Mouse (Mus musculus): ENCODE data around the gene Txndc11.

Gene Txndc11

DNA sequence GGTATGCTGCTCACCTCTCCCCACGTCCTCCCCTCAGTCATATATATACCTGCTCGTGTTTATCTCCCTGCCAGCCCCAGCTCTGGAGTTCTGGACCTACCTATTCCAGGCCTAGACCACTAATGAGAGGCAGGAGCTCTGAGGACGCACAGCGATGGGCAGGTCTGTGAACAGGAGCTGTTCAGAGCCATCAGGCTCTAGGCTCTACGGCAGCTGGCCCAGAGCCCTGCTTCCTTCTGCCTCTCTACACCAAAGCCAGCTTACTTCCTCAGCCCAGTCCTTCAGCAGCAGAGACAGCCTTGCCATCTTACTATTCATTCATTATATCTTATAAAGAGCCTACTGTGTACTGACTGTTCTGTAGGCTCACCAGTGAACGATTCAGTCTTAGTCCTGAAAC is 69.7 kb downstream of the Txndc11 start:
- DNase-seq (ENCODE audit: low read depth), result no peak

DNA sequence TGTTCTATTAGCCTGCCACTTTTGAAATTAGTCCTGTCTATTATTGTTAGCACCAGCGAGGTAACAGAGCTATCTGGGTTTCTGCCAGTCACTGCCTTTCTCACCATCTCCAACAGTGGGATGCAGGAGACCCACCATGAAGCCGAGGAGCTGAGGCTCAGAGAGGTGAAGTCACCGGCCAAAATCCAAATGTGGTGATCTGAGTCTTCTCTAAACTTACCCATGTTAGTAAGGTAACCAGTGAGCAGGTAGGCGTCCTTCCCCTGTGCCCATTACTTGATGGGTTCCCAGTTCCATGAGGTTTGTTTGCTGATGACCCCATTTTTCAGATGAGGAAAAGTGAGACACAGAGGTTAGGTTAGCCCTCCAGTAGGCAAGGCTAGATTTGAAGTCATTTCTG is 70.1 kb downstream of the Txndc11 start:
- DNase-seq (ENCODE audit: low read depth), result no peak

- DNase-seq (ENCODE audit: low read depth), result no peak
Measured at GRCm38 (mm10) chr16:11062794-11063721, 71.4 kb downstream of the Txndc11 start.

DNA sequence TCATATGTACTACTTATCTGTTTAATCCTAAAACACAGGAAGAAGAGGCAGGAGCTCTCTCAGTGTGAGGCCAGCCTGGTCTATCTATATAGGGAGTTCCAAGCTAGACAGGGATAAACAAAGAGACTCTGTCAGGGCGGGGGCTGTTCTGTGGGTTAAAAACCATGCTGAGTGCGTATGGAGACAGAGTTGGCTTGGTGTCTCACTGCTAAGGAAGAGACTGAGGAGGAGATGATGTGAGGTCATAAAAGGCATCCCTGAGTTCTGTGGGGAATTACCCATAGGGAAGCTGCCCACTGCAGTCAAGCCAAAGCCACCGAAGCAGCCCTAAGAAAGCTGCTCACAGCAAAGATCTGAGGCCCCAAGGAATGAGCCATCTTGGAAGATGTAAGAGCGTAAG is 73.8 kb downstream of the Txndc11 start, which contains the start of gene Snn:
Snn (plus strand) TSS at position 301 of the 400 bp plus-strand sequence.
- DNase-seq (ENCODE audit: low read depth), result no peak

- DNase-seq (ENCODE audit: low read depth), result no peak
Measured at GRCm38 (mm10) chr16:11055916-11056315, 78.5 kb downstream of the Txndc11 start.

DNA sequence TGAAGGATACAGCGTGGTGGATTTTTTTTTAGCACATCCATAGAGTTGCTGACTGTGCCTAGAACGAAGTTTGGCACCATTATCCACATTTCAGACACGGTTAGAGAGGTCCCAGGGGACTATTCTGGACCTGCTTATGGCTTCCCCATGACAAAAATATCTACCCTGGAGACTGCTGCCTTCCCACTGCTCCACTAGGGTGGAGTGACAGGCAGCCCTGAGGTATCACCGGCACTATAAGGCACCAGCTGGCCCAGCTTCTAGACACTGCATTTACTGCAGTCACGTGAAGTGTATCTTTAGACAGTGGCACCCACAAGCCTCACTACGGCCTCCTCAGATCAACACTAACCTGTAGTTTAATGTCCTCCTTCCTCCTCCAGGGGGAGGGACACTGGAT is 79.6 kb downstream of the Txndc11 start:
- no peak for DNase-seq (ENCODE audit: low read depth)

GRCm38 (mm10) chr16:11054409-11054808 is 80.0 kb downstream of the Txndc11 start:
- no peak for DNase-seq (ENCODE audit: low read depth)

- no peak for DNase-seq (ENCODE audit: low read depth)
Measured at GRCm38 (mm10) chr16:11051134-11051533, 83.3 kb downstream of the Txndc11 start.

DNA sequence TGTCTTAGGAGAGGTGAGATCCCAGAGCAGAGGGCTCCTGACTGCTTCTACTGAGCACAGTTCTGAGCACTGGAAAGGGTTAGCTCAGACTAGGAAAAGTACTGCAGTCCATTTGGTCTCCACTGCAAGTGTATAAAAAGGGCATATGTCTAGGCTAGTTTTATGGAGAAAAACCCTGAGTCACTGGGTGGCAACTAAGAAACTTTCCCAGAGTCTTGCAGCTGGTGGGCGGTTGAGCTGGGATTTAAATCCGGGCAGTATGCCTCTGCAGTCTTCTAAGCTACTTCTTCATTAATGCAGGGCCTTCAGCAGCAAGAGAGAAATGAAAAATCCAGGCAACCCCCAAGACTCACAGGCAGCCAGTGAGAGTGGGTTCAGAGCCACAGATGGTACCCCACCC is 84.2 kb downstream of the Txndc11 start:
- no peak for DNase-seq (ENCODE audit: low read depth)

- no peak for DNase-seq (ENCODE audit: low read depth)
Measured at GRCm38 (mm10) chr16:11047130-11047529, 87.3 kb downstream of the Txndc11 start.

DNA sequence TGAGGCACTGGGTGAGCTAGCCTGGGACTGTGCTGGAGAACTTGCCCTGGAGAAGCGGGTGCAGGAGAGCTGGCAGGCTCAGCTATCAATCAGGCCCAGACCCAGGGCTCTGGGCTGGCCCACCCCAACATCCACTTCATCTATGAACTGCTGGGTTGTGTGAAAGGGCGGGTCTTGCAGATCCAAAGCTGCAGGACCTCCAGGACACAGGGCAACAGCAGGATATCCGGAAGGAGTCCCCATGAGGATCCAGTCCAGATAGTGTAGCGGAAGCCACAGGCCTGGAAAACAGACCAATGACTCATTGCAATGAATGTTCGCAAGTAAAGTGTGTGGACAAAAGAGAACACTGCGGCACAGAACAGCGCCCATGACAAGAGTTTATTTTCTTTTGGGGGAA is 88.0 kb downstream of the Txndc11 start:
- no peak for DNase-seq (ENCODE audit: low read depth)

DNA sequence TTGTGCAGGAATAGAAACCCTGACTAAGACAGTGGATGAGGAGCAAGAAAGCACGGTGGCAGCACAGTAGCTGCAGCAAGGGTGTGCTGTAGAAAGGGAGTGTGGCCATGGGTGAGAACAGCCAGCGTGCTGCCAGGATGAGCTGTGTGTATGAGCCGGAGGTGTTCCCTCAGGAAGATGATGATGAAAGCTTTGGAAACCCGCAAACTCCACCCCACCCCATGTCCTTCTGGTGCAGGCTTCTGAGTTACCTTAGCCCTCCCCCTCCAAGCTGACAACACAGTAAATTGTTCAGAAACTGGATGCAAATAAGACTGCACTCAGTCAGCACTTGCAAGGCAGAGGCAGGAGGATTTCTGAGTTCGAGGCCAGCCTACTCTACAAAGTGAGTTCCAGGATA is 91.2 kb downstream of the Txndc11 start:
- DNase-seq (ENCODE audit: low read depth), result no peak

- DNase-seq (ENCODE audit: low read depth), result no peak
Measured at GRCm38 (mm10) chr16:11040603-11041002, 93.8 kb downstream of the Txndc11 start.

DNA sequence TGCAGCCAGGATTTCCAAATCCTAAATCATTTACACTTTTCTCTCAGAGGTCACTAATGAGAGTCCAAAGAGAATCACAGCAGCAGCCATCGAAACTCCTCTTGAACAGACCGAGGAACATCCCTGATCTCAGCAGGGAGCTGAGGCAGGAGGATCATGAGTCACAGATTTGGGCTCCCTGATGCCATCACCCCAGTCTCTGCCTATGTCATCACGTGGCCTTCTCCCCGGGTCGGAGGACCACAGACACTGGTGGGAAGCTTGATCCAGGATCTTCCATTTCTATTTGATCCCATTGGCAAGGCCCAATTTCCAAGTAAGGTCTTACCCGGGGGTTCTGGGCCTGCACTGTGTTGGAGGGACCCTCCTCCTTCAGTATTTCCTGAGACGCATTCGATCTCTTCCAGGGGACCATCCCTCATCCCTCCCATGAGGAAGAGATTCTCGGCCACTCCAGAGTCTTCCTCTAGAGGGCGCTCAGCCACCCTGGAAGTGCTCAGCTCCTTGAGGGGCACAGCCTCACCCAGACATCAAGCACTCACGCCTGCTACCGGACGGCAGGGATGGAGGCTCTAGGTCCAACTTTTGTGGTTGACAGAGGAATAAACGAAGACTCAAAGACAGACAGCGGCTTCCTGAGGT is 98.5 kb downstream of the Txndc11 start:
- DNase-seq (ENCODE audit: low read depth), result peak; percentile 46

GRCm38 (mm10) chr16:11035273-11035672 is 99.2 kb downstream of the Txndc11 start:
- no peak for DNase-seq (ENCODE audit: low read depth)

GRCm38 (mm10) chr16:11034193-11034803 is 100.2 kb downstream of the Txndc11 start:
- peak; percentile 67 for DNase-seq (ENCODE audit: low read depth)

GRCm38 (mm10) chr16:11031320-11031719 is 103.1 kb downstream of the Txndc11 start:
- no peak for DNase-seq (ENCODE audit: low read depth)

DNA sequence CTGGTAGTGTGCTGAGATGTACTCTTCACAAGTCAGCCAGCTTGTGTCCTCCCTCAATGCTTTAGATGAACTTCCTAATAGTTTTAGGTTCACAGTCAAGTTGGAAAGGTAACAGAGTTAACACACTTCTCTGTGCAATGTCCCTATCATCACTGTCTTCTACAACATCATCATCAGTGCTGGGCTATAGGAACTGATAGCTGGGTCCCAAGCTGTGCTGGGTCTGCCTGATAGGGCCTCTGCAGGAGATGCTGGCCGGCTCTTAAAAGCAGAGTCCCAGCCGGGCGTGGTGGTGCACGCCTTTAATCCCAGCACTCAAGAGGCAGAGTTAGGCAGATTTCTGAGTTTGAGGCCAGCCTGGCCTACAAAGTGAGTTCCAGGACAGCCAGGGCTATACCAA is 103.6 kb downstream of the Txndc11 start:
- DNase-seq (ENCODE audit: low read depth), result no peak

DNA sequence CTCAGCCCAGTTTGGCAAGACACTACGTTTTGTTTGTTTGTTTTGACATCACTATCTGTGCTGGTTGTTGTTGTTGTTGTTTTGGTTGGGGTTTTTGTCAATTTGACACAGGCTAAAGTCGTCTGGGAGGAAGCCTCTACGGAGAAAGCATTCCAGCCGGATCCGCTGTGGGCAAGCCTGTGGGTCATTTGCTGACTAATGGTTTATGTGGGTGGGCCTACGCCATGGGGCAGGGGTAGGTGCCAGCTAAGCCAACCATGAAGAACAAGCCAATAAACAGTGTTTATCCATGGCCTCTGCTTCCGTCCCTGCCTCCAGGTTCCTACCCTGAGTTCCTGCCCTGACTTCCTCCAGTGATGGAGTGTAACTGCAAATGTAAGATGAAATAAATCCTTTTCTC is 106.2 kb downstream of the Txndc11 start:
- no peak for DNase-seq (ENCODE audit: low read depth)
